Mouse (Mus musculus): Measurements from ENCODE around the gene Gm49337. TPM values are rescaled to one million over a fixed set of nuclear protein-coding genes. Genes with fewer than 3 reads are reported as not detected.

The Gm49337 gene
- polyA plus RNA-seq, 1 experiment, result not detected

- TF ChIP-seq CTCF (IDR thresholded peaks at IDR 0.05; ENCODE audit: control insufficient read depth, insufficient read depth, low read length) (no peak), POLR2A (IDR thresholded peaks at IDR 0.05; ENCODE audit: borderline replicate concordance, control insufficient read depth, low read depth, low read length) (no peak)
- Histone ChIP-seq H3K4me1 (ENCODE audit: control insufficient read depth, insufficient read depth, low read length) (no peaks in the 10 kb centered on the region), H3K27ac (ENCODE audit: control insufficient read depth, insufficient read depth, low read depth, low read length, poor library complexity) (no peak overlapping the region), H3K4me3 (replicated peaks; ENCODE audit: control insufficient read depth, low read depth, low read length) (no peak overlapping the region)
Observed at GRCm38 (mm10) chr4:116342119-116342518, 168.9 kb downstream of the Gm49337 start.

Other genes with a start within 250 kb of the Gm49337 start
- not detected in 2 replicates for gene Dmbx1, start 233.5 kb upstream of the Gm49337 start, polyA plus RNA-seq (2011; ENCODE audit: insufficient read depth, insufficient read length, low replicate concordance, missing spikeins)
- 1.3 and 5.1 TPM in 2 replicates for gene Faah, start 155.5 kb upstream of the Gm49337 start, polyA plus RNA-seq (2011; ENCODE audit: insufficient read depth, insufficient read length, low replicate concordance, missing spikeins)
- 5.8 and 13.0 TPM in 2 replicates for gene Nsun4, start 119.5 kb upstream of the Gm49337 start, polyA plus RNA-seq (2011; ENCODE audit: insufficient read depth, insufficient read length, low replicate concordance, missing spikeins)
- 449 and 551 TPM in 2 replicates for gene Uqcrh, start 98.3 kb upstream of the Gm49337 start, polyA plus RNA-seq (2011; ENCODE audit: insufficient read depth, insufficient read length, low replicate concordance, missing spikeins)
- 8.2 and 11.4 TPM in 2 replicates for gene Lrrc41, start 98.1 kb upstream of the Gm49337 start, polyA plus RNA-seq (2011; ENCODE audit: insufficient read depth, insufficient read length, low replicate concordance, missing spikeins)
- 22.4 and 25.9 TPM in 2 replicates for gene Rad54l, start 49.7 kb upstream of the Gm49337 start, polyA plus RNA-seq (2011; ENCODE audit: insufficient read depth, insufficient read length, low replicate concordance, missing spikeins)
- gene Pomgnt1, start 49.5 kb upstream of the Gm49337 start, polyA plus RNA-seq (2011; ENCODE audit: insufficient read depth, insufficient read length, low replicate concordance, missing spikeins), result 6.8 and 14.5 TPM in 2 replicates
- 0.35 TPM in 1 of 2 replicates, not detected in the other for gene Lurap1, start 22.0 kb upstream of the Gm49337 start, polyA plus RNA-seq (2011; ENCODE audit: insufficient read depth, insufficient read length, low replicate concordance, missing spikeins)
- gene Tspan1, start 5.8 kb upstream of the Gm49337 start, polyA plus RNA-seq (2011; ENCODE audit: insufficient read depth, insufficient read length, low replicate concordance, missing spikeins), result not detected in 2 replicates
- not detected in 2 replicates for gene 1700042G07Rik, start within 50 bp of the Gm49337 start, polyA plus RNA-seq (2011; ENCODE audit: insufficient read depth, insufficient read length, low replicate concordance, missing spikeins)
- gene Pik3r3, start 48.2 kb downstream of the Gm49337 start, polyA plus RNA-seq (2011; ENCODE audit: insufficient read depth, insufficient read length, low replicate concordance, missing spikeins), result 0.56 and 0.95 TPM in 2 replicates

Data from bone marrow, adult 2 months (tissue).